Mouse (Mus musculus): ENCODE measurements around the gene Jmy. TPM values are rescaled to one million over a fixed set of nuclear protein-coding genes. Genes with fewer than 3 reads are reported as not detected.

Gene Jmy
- polyA plus RNA-seq, 1 experiment = 17.0 TPM

- Histone ChIP-seq H3K4me1 (ENCODE audit: control insufficient read depth, insufficient read depth, low read length) (no peaks in the 10 kb centered on the region), H3K27ac (ENCODE audit: insufficient read depth, low read length) (no peak overlapping the region)
- TF ChIP-seq POLR2A (IDR thresholded peaks at IDR 0.05; ENCODE audit: low read depth, low read length) = no peak
- no peak for TF ChIP-seq CTCF (IDR thresholded peaks at IDR 0.05; ENCODE audit: borderline replicate concordance, insufficient read depth, low read length)
Observed at GRCm38 (mm10) chr13:93383092-93383491, 116.5 kb downstream of the Jmy start.

GRCm38 (mm10) chr13:93381301-93381700 lies 118.3 kb downstream of the Jmy start:
- no peaks in the 10 kb centered on the region for H3K4me1 ChIP-seq (ENCODE audit: control insufficient read depth, insufficient read depth, low read length)
- TF ChIP-seq CTCF (IDR thresholded peaks at IDR 0.05; ENCODE audit: borderline replicate concordance, insufficient read depth, low read length) (no peak), POLR2A (IDR thresholded peaks at IDR 0.05; ENCODE audit: low read depth, low read length) (no peak)
- H3K27ac ChIP-seq (ENCODE audit: insufficient read depth, low read length) = no peak overlapping the region
- no peak overlapping the region for H3K4me3 ChIP-seq (ENCODE audit: insufficient read depth, low read length)

More at GRCm38 (mm10) chr13:93383092-93383491, 116.5 kb downstream of the Jmy start:
- no peak overlapping the region for H3K4me3 ChIP-seq (ENCODE audit: insufficient read depth, low read length)

- no peak for TF ChIP-seq POLR2A (IDR thresholded peaks at IDR 0.05; ENCODE audit: low read depth, low read length)
- TF ChIP-seq CTCF (IDR thresholded peaks at IDR 0.05; ENCODE audit: borderline replicate concordance, insufficient read depth, low read length) = no peak
Observed at GRCm38 (mm10) chr13:93380399-93381063, 119.1 kb downstream of the Jmy start.

More at GRCm38 (mm10) chr13:93380399-93381063, 119.1 kb downstream of the Jmy start:
- no peak overlapping the region for H3K27ac ChIP-seq (ENCODE audit: insufficient read depth, low read length)
- no peaks in the 10 kb centered on the region for H3K4me1 ChIP-seq (ENCODE audit: control insufficient read depth, insufficient read depth, low read length)
- H3K4me3 ChIP-seq (ENCODE audit: insufficient read depth, low read length) = no peak overlapping the region

Other genes starting within 250 kb of the Jmy start
- gene Homer1, start 200.2 kb downstream of the Jmy start, polyA plus RNA-seq (2011; ENCODE audit: insufficient read length, low read depth, missing spikeins) = 19.4 and 21.5 TPM in 2 replicates
- gene Bhmt, start 138.2 kb upstream of the Jmy start, polyA plus RNA-seq (2011; ENCODE audit: insufficient read length, low read depth, missing spikeins) = not detected in 2 replicates
- not detected in 2 replicates for gene Bhmt2, start 174.5 kb upstream of the Jmy start, polyA plus RNA-seq (2011; ENCODE audit: insufficient read length, low read depth, missing spikeins)
- gene Dmgdh, start 174.6 kb upstream of the Jmy start, polyA plus RNA-seq (2011; ENCODE audit: insufficient read length, low read depth, missing spikeins) = not detected in 2 replicates

Data from embryonic fibroblast, embryonic 13.5 days (primary cell).